Mouse (Mus musculus) kidney, adult 2 months (tissue): Measurements from ENCODE around the gene Klhl42. TPM values are rescaled to one million over a fixed set of nuclear protein-coding genes. Genes with fewer than 3 reads are reported as not detected.

ENCODE experiments used
- DNase-seq: peaks from one replicate; pipeline ENCODE4 v3.0.0; 2021
- H3K27ac ChIP-seq: fragments of 200-500 bp; 2 replicates; pipeline ENCODE4 v1.5.1; 2012; ENCODE audit warnings: low read depth, low read length, control low read depth, inconsistent platforms; ENCODE audit not compliant: insufficient read depth
- H3K27me3 ChIP-seq: fragments of 200-500 bp; replicated peaks from 2 replicates; pipeline ENCODE4 v1.6.1; 2012; ENCODE audit warnings: mild to moderate bottlenecking, moderate library complexity, low read length, inconsistent platforms; ENCODE audit not compliant: control insufficient read depth, insufficient read depth
- H3K36me3 ChIP-seq: fragments of 200-500 bp; 2 replicates; pipeline ENCODE4 v1.6.1; 2012; ENCODE audit warnings: mild to moderate bottlenecking, moderate library complexity, low read length, inconsistent platforms; ENCODE audit not compliant: control insufficient read depth, insufficient read depth
- H3K4me1 ChIP-seq: fragments of 200-500 bp; 2 replicates; pipeline ENCODE4 v1.6.1; 2011; ENCODE audit warnings: low read length; ENCODE audit not compliant: control insufficient read depth, insufficient read depth
- H3K4me3 ChIP-seq: fragments of 200-500 bp; 2 replicates; pipeline ENCODE4 v1.5.1; 2011; ENCODE audit warnings: mild to moderate bottlenecking, low read depth, low read length, control low read depth; ENCODE audit not compliant: insufficient read depth
- CTCF ChIP-seq: fragments of 200-500 bp; conservative IDR thresholded peaks from 2 replicates; pipeline ENCODE4 v1.5.1; 2011; ENCODE audit warnings: low read depth, mild to moderate bottlenecking, control low read depth, low read length, moderate library complexity, mixed read lengths; ENCODE audit not compliant: insufficient read depth, insufficient read length
- POLR2A ChIP-seq: fragments of 200-500 bp; IDR thresholded peaks from one replicate; pipeline ENCODE4 v1.6.1; 2011; ENCODE audit warnings: low read depth, low read length, control low read depth
- WGBS: fragments of 180-500 bp; shearing (Covaris S2); methylation state at CpG from one replicate; pipeline ENCODE4 v1.1.7; 2018; 5-methylcytosine and 5-hydroxymethylcytosine counted together
- polyA plus RNA-seq: library from polyadenylated mRNA; depleted of rRNA; stranded (reverse); fragments of >200 nt; gene quantifications from 2 replicates; pipeline ENCODE4 v1.2.3, GENCODE M21; 2012

Gene Klhl42
- polyA plus RNA-seq, 1 experiment = 13.3 TPM

- peaks cover 21% of the 10 kb centered on the region; the same call in 1 of the 2 replicates for H3K4me1 ChIP-seq
- H3K27ac ChIP-seq = peak overlapping the region; percentile 35; the same call in 1 of the 2 replicates
- H3K4me3 ChIP-seq = peak overlapping the region; percentile 20; the same call in 1 of the 2 replicates
- DNase-seq = peak; percentile 58
- 34% methylated on average over 19 of the region's 19 CpGs for WGBS
- no peaks in the 10 kb centered on the region for H3K27me3 ChIP-seq
- no peaks in the 10 kb centered on the region for H3K36me3 ChIP-seq
- TF ChIP-seq POLR2A = no peak
- TF ChIP-seq CTCF = no peak
Measured at GRCm38 (mm10) chr6:147099458-147100277, 8.5 kb downstream of the Klhl42 start.

DNA sequence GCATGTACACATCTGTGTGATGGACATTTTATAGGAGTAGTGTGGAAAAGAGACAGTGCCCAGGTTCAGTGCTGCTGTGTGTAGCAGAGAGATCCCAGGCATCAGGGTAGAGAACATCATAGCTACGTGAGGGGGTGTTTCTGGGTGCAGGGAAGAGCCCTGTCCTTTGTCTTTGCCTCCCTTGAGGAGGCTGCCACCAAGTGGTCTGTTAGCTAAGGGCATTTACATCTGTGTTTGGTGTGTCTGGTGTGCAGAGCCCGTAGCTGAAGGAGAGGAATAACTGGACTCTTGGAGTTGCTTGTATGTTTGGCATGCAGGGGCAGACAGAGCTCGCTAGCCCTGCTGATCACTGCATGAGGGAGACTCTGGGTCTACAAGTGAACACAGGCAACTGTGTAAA, 11.1 kb downstream of the Klhl42 start:
- H3K36me3 ChIP-seq = no peaks in the 10 kb centered on the region
- no peak overlapping the region for H3K4me3 ChIP-seq
- H3K4me1 ChIP-seq = peaks cover 21% of the 10 kb centered on the region; the same call in 1 of the 2 replicates
- H3K27ac ChIP-seq = no peak overlapping the region
- no peaks in the 10 kb centered on the region for H3K27me3 ChIP-seq
- DNase-seq = no peak
- 76% methylated on average over 3 of the region's 3 CpGs for WGBS
- TF ChIP-seq POLR2A (no peak), CTCF (peak; percentile 54)

- Histone ChIP-seq H3K27ac (no peak overlapping the region), H3K4me3 (no peak overlapping the region), H3K4me1 (no peaks in the 10 kb centered on the region), H3K36me3 (no peaks in the 10 kb centered on the region; the same call in none of the 2 replicates), H3K27me3 (no peaks in the 10 kb centered on the region)
- no peak for DNase-seq
- TF ChIP-seq POLR2A (no peak), CTCF (no peak)
- WGBS = 90% methylated on average over 1 of the region's 1 CpGs
Measured at GRCm38 (mm10) chr6:147105529-147105928, 14.3 kb downstream of the Klhl42 start.

GRCm38 (mm10) chr6:147106716-147107115, 15.5 kb downstream of the Klhl42 start:
- peak; percentile 47 for DNase-seq
- H3K27me3 ChIP-seq = no peaks in the 10 kb centered on the region
- H3K36me3 ChIP-seq = no peaks in the 10 kb centered on the region; the same call in none of the 2 replicates
- TF ChIP-seq POLR2A (no peak), CTCF (no peak)
- no peak overlapping the region for H3K4me3 ChIP-seq
- WGBS = 71% methylated on average over 6 of the region's 6 CpGs
- H3K27ac ChIP-seq = no peak overlapping the region
- H3K4me1 ChIP-seq = no peaks in the 10 kb centered on the region

GRCm38 (mm10) chr6:147109283-147109682, 18.1 kb downstream of the Klhl42 start:
- Histone ChIP-seq H3K27me3 (no peaks in the 10 kb centered on the region), H3K4me1 (no peaks in the 10 kb centered on the region), H3K4me3 (no peak overlapping the region), H3K27ac (no peak overlapping the region), H3K36me3 (no peaks in the 10 kb centered on the region; the same call in none of the 2 replicates)
- DNase-seq = no peak
- WGBS = 79% methylated on average over 7 of the region's 7 CpGs
- no peak for TF ChIP-seq POLR2A
- no peak for TF ChIP-seq CTCF

DNA sequence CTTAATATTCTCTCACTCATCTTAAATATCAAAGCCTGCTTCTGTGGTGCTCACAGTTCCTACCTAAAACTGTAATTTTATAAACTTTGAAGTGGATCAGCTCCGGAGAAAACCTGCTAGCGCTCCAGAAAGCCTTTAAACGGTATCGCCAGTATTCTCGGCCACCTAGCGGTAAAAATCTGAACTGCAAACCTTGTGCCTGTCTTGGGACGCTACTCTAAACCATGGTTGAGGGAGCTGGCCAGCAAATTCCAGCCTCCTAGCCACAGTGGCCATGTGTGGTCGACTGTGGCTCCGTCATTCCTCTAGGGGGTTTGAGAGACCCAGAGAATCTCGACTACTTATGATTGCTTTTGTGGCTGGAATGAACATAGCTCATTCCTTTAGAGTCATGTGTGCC, 25.4 kb downstream of the Klhl42 start:
- H3K36me3 ChIP-seq = no peaks in the 10 kb centered on the region; the same call in none of the 2 replicates
- H3K27ac ChIP-seq = no peak overlapping the region
- 3% methylated on average over 10 of the region's 10 CpGs for WGBS
- no peaks in the 10 kb centered on the region for H3K4me1 ChIP-seq
- H3K4me3 ChIP-seq = no peak overlapping the region
- TF ChIP-seq CTCF (peak; percentile 76), POLR2A (no peak)
- peak; percentile 89 for DNase-seq
- no peaks in the 10 kb centered on the region for H3K27me3 ChIP-seq

- WGBS = 96% methylated on average over 7 of the region's 7 CpGs
- no peaks in the 10 kb centered on the region for H3K27me3 ChIP-seq
- H3K27ac ChIP-seq = no peak overlapping the region
- H3K4me3 ChIP-seq = no peak overlapping the region
- no peaks in the 10 kb centered on the region for H3K4me1 ChIP-seq
- no peak for DNase-seq
- TF ChIP-seq POLR2A (no peak), CTCF (no peak)
- no peaks in the 10 kb centered on the region for H3K36me3 ChIP-seq
Measured at GRCm38 (mm10) chr6:147117764-147118163, 26.6 kb downstream of the Klhl42 start.
